Mouse (Mus musculus) layer of hippocampus, adult 2 months (tissue): ENCODE results near the gene Lpp. TPM values are rescaled to one million over a fixed set of nuclear protein-coding genes. Genes with fewer than 3 reads are reported as not detected.

Experiments used
- DNase-seq, 2 experiments: peaks; one replicate each; pipeline ENCODE4 v3.0.0; 2022; ENCODE audit warnings: low spot score in 2 of 2
- H3K27ac ChIP-seq: fragments of 200-600 bp; 2 replicates; pipeline ENCODE4 v1.8.1; 2022
- H3K4me3 ChIP-seq: fragments of 200-600 bp; 2 replicates; pipeline ENCODE4 v1.8.1; 2022; ENCODE audit warnings: mild to moderate bottlenecking
- CTCF ChIP-seq: fragments of 200-600 bp; conservative IDR thresholded peaks from 2 replicates; pipeline ENCODE4 v1.8.1; 2022; ENCODE audit warnings: antibody characterized with exemption, mild to moderate bottlenecking, moderate library complexity
- total RNA-seq, 2 experiments: library from RNA; stranded (reverse); gene quantifications; 2 replicates each; pipeline ENCODE4 v1.2.3; 2021

Gene Lpp
- total RNA-seq, 2 experiments from 2014 or later, result 10.1 to 10.5 TPM

- no peak overlapping the region for H3K27ac ChIP-seq
- DNase-seq, result no peak
- no peak for TF ChIP-seq CTCF
- H3K4me3 ChIP-seq, result no peak overlapping the region
Observed at GRCm38 (mm10) chr16:24446449-24446848, 53.1 kb downstream of the Lpp start.

- TF ChIP-seq CTCF, result no peak
- no peak for DNase-seq
- Histone ChIP-seq H3K27ac (no peak overlapping the region), H3K4me3 (no peak overlapping the region)
Observed at GRCm38 (mm10) chr16:24447666-24448492, 54.6 kb downstream of the Lpp start.

GRCm38 (mm10) chr16:24448493-24448845 is 55.2 kb downstream of the Lpp start:
- TF ChIP-seq CTCF, result no peak
- no peak overlapping the region for H3K4me3 ChIP-seq
- DNase-seq, result no peak

GRCm38 (mm10) chr16:24449806-24450205 is 56.5 kb downstream of the Lpp start:
- DNase-seq, result no peak
- H3K27ac ChIP-seq, result no peak overlapping the region
- H3K4me3 ChIP-seq, result no peak overlapping the region
- TF ChIP-seq CTCF, result no peak

More at GRCm38 (mm10) chr16:24448493-24448845, 55.2 kb downstream of the Lpp start:
- H3K27ac ChIP-seq, result no peak overlapping the region

- TF ChIP-seq CTCF, result no peak
Observed at GRCm38 (mm10) chr16:24450256-24450655, 56.9 kb downstream of the Lpp start.

GRCm38 (mm10) chr16:24451123-24451522 is 57.8 kb downstream of the Lpp start:
- no peak overlapping the region for H3K27ac ChIP-seq
- no peak for TF ChIP-seq CTCF
- no peak overlapping the region for H3K4me3 ChIP-seq
- no peak for DNase-seq

More at GRCm38 (mm10) chr16:24450256-24450655, 56.9 kb downstream of the Lpp start:
- H3K27ac ChIP-seq, result no peak overlapping the region
- H3K4me3 ChIP-seq, result no peak overlapping the region
- no peak for DNase-seq

GRCm38 (mm10) chr16:24453536-24453935 is 60.2 kb downstream of the Lpp start:
- DNase-seq, result no peak
- no peak for TF ChIP-seq CTCF

GRCm38 (mm10) chr16:24454493-24454892 is 61.2 kb downstream of the Lpp start:
- no peak for TF ChIP-seq CTCF
- no peak overlapping the region for H3K27ac ChIP-seq
- no peak for DNase-seq
- H3K4me3 ChIP-seq, result no peak overlapping the region

More at GRCm38 (mm10) chr16:24453536-24453935, 60.2 kb downstream of the Lpp start:
- Histone ChIP-seq H3K27ac (no peak overlapping the region), H3K4me3 (no peak overlapping the region)

GRCm38 (mm10) chr16:24455361-24455855 is 62.1 kb downstream of the Lpp start:
- Histone ChIP-seq H3K27ac (no peak overlapping the region), H3K4me3 (no peak overlapping the region)
- DNase-seq, result no peak
- no peak for TF ChIP-seq CTCF

- TF ChIP-seq CTCF, result no peak
- Histone ChIP-seq H3K4me3 (no peak overlapping the region), H3K27ac (no peak overlapping the region)
Observed at GRCm38 (mm10) chr16:24463842-24464241, 70.5 kb downstream of the Lpp start.

GRCm38 (mm10) chr16:24464436-24464835 is 71.1 kb downstream of the Lpp start:
- no peak for TF ChIP-seq CTCF
- no peak for DNase-seq
- Histone ChIP-seq H3K4me3 (no peak overlapping the region), H3K27ac (no peak overlapping the region)

More at GRCm38 (mm10) chr16:24463842-24464241, 70.5 kb downstream of the Lpp start:
- DNase-seq, result no peak

- TF ChIP-seq CTCF, result no peak
Observed at GRCm38 (mm10) chr16:24465633-24466032, 72.3 kb downstream of the Lpp start.

GRCm38 (mm10) chr16:24467544-24468290 is 74.4 kb downstream of the Lpp start:
- no peak overlapping the region for H3K4me3 ChIP-seq
- TF ChIP-seq CTCF, result no peak
- no peak for DNase-seq
- H3K27ac ChIP-seq, result no peak overlapping the region

More at GRCm38 (mm10) chr16:24465633-24466032, 72.3 kb downstream of the Lpp start:
- H3K4me3 ChIP-seq, result no peak overlapping the region
- DNase-seq, result no peak
- H3K27ac ChIP-seq, result no peak overlapping the region

- no peak for TF ChIP-seq CTCF
- no peak for DNase-seq
- Histone ChIP-seq H3K4me3 (no peak overlapping the region), H3K27ac (no peak overlapping the region)
Observed at GRCm38 (mm10) chr16:24469313-24469712, 76.0 kb downstream of the Lpp start.
